Mouse (Mus musculus) forebrain, embryonic 11.5 days (tissue): ENCODE measurements around the gene Gbe1. TPM values are rescaled to one million over a fixed set of nuclear protein-coding genes. Genes with fewer than 3 reads are reported as not detected.
A peak's percentile ranks its signal among the peaks of the same experiment; 100 is the strongest.

Experiments
- ATAC-seq: fragments of 200-750 bp; cut with Nextera tagmentation; replicated peaks from 2 replicates; pipeline ENCODE4 v1.8.0; 2017; ENCODE audit warnings: moderate TSS enrichment; ENCODE audit not compliant: low FRiP score
- DNase-seq: peaks from one replicate; pipeline ENCODE4 v3.0.0-alpha.2; 2017; ENCODE audit warnings: low spot score
- H3K27ac ChIP-seq: fragments of 300-500 bp; sonication (generic); 2 replicates; pipeline ENCODE4 v1.5.1; 2014; ENCODE audit warnings: low read depth, low read length
- H3K27me3 ChIP-seq: fragments of 300-500 bp; sonication (generic); 2 replicates; pipeline ENCODE4 v1.6.1; 2014; ENCODE audit warnings: mild to moderate bottlenecking, low read length, mixed read lengths; ENCODE audit not compliant: control insufficient read depth, insufficient read depth
- H3K36me3 ChIP-seq: fragments of 300-500 bp; sonication (generic); 2 replicates; pipeline ENCODE4 v1.6.1; 2014; ENCODE audit warnings: mild to moderate bottlenecking, low read length, moderate library complexity, mixed read lengths; ENCODE audit not compliant: control insufficient read depth, insufficient read depth
- H3K4me1 ChIP-seq: fragments of 300-500 bp; sonication (generic); replicated peaks from 2 replicates; pipeline ENCODE4 v1.6.1; 2014; ENCODE audit warnings: low read length, mixed read lengths; ENCODE audit not compliant: control insufficient read depth, insufficient read depth
- H3K4me2 ChIP-seq: fragments of 300-500 bp; sonication (generic); 2 replicates; pipeline ENCODE4 v1.6.1; 2014; ENCODE audit warnings: low read depth, mild to moderate bottlenecking, low read length, moderate library complexity, mixed read lengths; ENCODE audit not compliant: severe bottlenecking
- H3K4me3 ChIP-seq: fragments of 300-500 bp; sonication (generic); 2 replicates; pipeline ENCODE4 v1.5.1; 2014; ENCODE audit warnings: low read depth, low read length
- H3K9ac ChIP-seq: fragments of 300-500 bp; sonication (generic); 2 replicates; pipeline ENCODE4 v1.6.1; 2014; ENCODE audit warnings: low read length
- H3K9me3 ChIP-seq: fragments of 300-500 bp; sonication (generic); 2 replicates; pipeline ENCODE4 v1.6.1; 2016; ENCODE audit warnings: low read length, mixed read lengths; ENCODE audit not compliant: control insufficient read depth
- WGBS: fragments of 180-500 bp; shearing (Covaris S2); extraction: QIAGEN DNeasy Blood & Tissue Kit; methylation state at CpG from one replicate; pipeline ENCODE4 v1.1.7; 2014; 5-methylcytosine and 5-hydroxymethylcytosine counted together
- polyA plus RNA-seq: library from polyadenylated mRNA; unstranded; fragments of >200 nt; fragmentation: Nextera tagmentation; extraction: Ambion mirVana; gene quantifications from 2 replicates; pipeline ENCODE4 v1.2.1, GENCODE M21; 2014

The Gbe1 gene
- polyA plus RNA-seq, 1 experiment from 2014 or later = 26.3 TPM

DNA sequence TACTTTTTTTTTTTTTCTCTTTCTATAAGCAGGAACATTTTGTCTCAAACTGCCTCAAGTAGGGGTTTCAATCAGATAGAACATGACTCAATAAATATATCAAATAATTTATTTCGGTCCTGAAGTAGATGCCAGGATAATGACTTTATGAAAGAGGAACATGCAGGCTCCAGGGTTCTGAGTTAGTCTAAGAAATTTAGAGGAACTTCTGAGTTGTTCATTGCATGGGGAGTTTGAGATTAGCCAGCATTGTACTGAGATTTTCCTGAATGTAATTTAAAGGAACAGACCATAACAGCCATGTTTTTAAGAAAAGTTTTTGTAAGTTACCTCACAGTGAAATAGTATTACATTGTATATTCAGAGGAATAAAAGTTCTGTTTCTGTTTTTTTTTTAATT lies 71.7 kb downstream of the Gbe1 start:
- no peaks in the 10 kb centered on the region for H3K4me1 ChIP-seq
- no peaks in the 10 kb centered on the region for H3K9me3 ChIP-seq
- H3K27me3 ChIP-seq = no peaks in the 10 kb centered on the region
- no peak overlapping the region for H3K4me3 ChIP-seq
- ATAC-seq = no peak
- H3K9ac ChIP-seq = no peak overlapping the region
- no peak for DNase-seq
- H3K27ac ChIP-seq = no peak overlapping the region
- H3K36me3 ChIP-seq = no peaks in the 10 kb centered on the region
- H3K4me2 ChIP-seq = no peak overlapping the region
- 88% methylated on average over 1 of the region's 1 CpGs for WGBS

DNA sequence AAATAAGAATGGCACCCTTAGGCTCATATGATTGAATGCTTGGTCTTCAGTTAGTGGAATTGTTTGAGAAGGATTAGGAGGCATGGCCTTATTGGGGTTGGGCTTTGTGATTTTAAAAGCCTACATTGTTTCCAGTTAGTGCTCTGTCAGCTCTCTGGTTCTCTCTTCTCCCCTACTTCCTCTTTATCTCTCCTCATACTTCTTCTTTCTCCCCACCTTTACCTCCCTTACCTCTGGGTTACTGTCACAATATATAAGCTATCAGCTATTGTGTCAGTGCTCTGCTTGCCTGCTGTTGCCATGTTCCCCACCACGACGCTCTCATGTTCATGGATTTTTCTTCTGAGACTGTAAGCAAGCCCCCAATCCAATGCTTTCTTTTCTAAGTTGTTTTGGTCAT lies 73.6 kb downstream of the Gbe1 start:
- Histone ChIP-seq H3K27ac (no peak overlapping the region), H3K4me1 (no peaks in the 10 kb centered on the region), H3K9me3 (no peaks in the 10 kb centered on the region), H3K27me3 (no peaks in the 10 kb centered on the region), H3K4me3 (no peak overlapping the region), H3K36me3 (no peaks in the 10 kb centered on the region), H3K4me2 (no peak overlapping the region), H3K9ac (no peak overlapping the region)
- ATAC-seq (no peak), DNase-seq (no peak)
- 92% methylated on average over 2 of the region's 2 CpGs for WGBS

DNA sequence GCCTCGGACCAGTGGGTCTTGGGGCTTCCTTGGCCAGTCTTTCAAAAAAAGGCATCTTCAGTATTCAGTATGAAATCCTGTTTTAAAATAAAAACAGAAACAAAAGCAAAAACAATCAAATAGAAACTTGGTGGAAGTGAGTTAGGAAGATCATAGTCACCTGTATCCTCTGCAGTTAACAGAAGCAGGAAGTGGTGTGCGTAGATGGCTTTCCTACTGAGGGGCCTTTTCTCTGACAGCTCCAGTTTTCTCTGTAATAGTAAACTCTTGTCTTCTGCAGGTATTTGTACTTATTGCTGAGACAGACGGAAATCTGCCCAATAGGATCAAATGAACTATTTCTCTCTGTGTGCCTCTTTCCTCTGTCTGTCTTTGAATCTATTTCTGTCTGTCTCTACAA lies 81.5 kb downstream of the Gbe1 start:
- H3K9me3 ChIP-seq = no peaks in the 10 kb centered on the region
- H3K4me3 ChIP-seq = no peak overlapping the region
- no peak for DNase-seq
- no peak overlapping the region for H3K9ac ChIP-seq
- no peak overlapping the region for H3K27ac ChIP-seq
- ATAC-seq = no peak
- WGBS = 92% methylated on average over 3 of the region's 3 CpGs
- no peaks in the 10 kb centered on the region for H3K4me1 ChIP-seq
- H3K4me2 ChIP-seq = no peak overlapping the region
- no peaks in the 10 kb centered on the region for H3K27me3 ChIP-seq
- no peaks in the 10 kb centered on the region for H3K36me3 ChIP-seq

DNA sequence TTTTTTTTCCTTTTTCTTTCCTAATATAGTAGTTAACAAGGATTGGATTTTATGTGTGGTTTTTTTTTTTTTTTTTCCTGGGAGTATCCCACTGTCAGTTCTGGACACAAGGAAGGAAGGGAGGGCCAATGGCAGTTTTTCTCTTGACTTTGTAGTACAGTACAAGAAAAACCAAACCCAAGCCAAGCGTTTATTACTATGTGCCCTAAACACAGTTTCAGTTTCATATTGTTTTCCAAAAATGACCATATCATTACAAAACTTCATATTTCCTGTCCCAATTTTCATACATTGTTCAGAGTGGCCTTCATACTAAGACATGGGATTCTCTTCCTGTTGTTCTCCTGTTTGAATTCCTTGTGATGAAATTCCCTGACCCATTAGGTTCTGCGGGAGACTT lies 94.0 kb downstream of the Gbe1 start:
- Histone ChIP-seq H3K27me3 (no peaks in the 10 kb centered on the region), H3K9ac (no peak overlapping the region), H3K4me3 (no peak overlapping the region), H3K4me2 (no peak overlapping the region), H3K36me3 (no peaks in the 10 kb centered on the region), H3K9me3 (no peaks in the 10 kb centered on the region), H3K27ac (no peak overlapping the region), H3K4me1 (no peaks in the 10 kb centered on the region)
- DNase-seq (no peak), ATAC-seq (no peak)
- WGBS = 93% methylated on average over 2 of the region's 2 CpGs

DNA sequence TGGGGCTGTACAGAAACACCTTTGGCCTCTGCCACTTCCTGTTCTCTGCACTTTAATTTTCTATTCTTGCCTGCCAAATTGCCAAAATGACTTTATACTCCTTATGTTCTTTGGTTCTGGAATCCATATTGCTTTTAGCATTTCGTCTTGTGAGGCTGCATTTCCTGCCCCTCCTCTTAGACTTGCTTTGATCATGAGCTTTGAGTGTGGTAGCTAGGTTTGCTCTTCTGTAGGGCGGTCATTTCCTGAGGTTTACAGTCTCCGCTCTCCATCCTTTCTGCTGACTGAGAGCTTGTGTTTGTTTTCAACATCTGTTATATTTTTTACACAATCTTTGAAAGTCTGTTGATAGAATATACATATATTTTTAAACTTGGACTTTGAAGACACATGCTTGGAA lies 107.3 kb downstream of the Gbe1 start:
- Histone ChIP-seq H3K27ac (no peak overlapping the region), H3K4me2 (no peak overlapping the region), H3K36me3 (no peaks in the 10 kb centered on the region), H3K9ac (no peak overlapping the region), H3K4me1 (no peaks in the 10 kb centered on the region), H3K4me3 (no peak overlapping the region), H3K9me3 (no peaks in the 10 kb centered on the region), H3K27me3 (no peaks in the 10 kb centered on the region)
- no peak for ATAC-seq
- no peak for DNase-seq
- 92% methylated on average over 3 of the region's 3 CpGs for WGBS

DNA sequence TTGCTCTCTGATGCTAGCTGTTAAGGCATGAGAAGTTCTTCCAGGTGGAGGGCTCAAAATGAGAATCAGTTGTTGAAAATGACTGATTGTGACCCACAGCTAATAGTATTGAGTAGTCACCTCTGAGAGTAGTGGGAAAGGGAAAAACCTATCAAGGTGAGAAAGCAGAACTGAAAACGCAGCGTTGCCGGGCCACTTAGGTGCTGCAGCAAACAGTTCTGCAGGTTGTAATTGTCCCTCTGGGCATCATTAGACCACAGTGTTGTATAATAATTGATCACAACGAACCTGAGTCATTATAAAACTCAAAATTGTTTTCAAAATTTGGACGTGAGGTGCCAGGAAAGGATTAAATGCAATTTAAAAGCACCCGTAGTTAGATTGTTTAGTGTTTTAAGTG lies 135.8 kb downstream of the Gbe1 start:
- H3K4me1 ChIP-seq = no peaks in the 10 kb centered on the region
- no peak overlapping the region for H3K4me3 ChIP-seq
- no peak overlapping the region for H3K27ac ChIP-seq
- H3K9ac ChIP-seq = no peak overlapping the region
- H3K9me3 ChIP-seq = no peaks in the 10 kb centered on the region
- H3K27me3 ChIP-seq = no peaks in the 10 kb centered on the region
- no peaks in the 10 kb centered on the region for H3K36me3 ChIP-seq
- DNase-seq (no peak), ATAC-seq (no peak)
- 76% methylated on average over 6 of the region's 6 CpGs for WGBS
- no peak overlapping the region for H3K4me2 ChIP-seq

DNA sequence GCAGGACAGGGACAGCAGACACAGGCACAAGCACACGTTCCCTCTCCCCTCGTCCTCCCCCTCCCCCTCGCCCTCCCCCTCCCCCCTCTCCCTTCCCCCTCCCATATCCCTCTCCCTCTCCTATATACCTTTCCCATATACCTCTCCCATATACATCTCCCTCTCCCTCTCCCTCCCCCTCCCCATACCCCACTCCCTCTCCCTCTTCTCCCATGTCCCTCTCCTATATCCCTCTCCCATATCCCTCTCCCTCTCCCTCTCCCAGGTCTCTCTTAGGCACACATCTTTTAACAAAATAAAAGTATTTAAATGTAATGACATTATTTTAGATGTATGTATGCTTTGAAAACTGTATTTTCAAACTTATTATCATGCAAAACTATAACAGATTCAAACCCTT lies 161.8 kb downstream of the Gbe1 start:
- Histone ChIP-seq H3K4me1 (no peaks in the 10 kb centered on the region), H3K27ac (no peak overlapping the region), H3K9ac (no peak overlapping the region), H3K36me3 (no peaks in the 10 kb centered on the region), H3K9me3 (no peaks in the 10 kb centered on the region), H3K27me3 (no peaks in the 10 kb centered on the region), H3K4me3 (no peak overlapping the region), H3K4me2 (no peak overlapping the region)
- DNase-seq (no peak), ATAC-seq (0 out of 2 replicates have a peak, but pooled peaks have one; percentile 46)
- WGBS = 49% methylated on average over 2 of the region's 3 CpGs

DNA sequence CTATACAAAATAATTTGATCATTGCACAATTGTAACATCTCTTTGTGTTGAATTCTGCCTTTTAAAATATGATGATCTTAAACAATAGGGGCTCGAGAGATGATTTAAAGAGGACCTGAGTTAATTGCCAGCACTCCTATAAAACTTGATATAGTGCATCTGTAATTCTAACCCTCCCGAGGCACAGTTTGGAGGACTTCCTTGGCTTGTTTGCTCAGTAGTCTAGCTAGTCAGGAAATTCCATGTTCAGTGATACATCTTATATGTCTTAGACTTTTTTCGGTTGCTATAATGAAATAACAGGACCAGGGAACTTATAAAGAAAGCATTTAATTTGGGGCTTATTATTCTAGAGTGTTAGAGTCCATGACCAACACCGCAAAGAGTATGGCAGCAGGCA lies 162.4 kb downstream of the Gbe1 start:
- Histone ChIP-seq H3K9me3 (no peaks in the 10 kb centered on the region), H3K27ac (no peak overlapping the region), H3K9ac (no peak overlapping the region), H3K27me3 (no peaks in the 10 kb centered on the region), H3K4me1 (no peaks in the 10 kb centered on the region), H3K4me2 (no peak overlapping the region), H3K4me3 (no peak overlapping the region), H3K36me3 (no peaks in the 10 kb centered on the region)
- WGBS = 90% methylated on average over 4 of the region's 4 CpGs
- ATAC-seq (no peak), DNase-seq (no peak)

DNA sequence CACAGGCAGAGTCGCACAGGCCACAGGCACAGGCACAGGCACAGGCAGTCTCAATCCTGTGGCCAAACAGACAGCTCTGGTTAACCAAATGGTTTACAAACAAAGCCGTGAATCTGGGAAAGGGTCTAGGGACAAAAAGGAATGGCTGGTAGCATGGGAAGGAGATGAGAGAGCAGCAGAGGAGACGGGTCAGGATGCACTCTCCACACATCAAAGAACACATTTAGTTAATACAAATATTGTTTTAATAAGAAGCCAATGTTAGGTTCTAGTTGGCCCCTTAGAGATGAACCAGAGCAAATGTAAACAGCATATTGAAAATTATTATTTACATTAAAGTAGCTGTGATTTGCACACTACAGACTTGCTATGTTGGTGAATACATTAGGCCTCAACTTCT lies 166.7 kb downstream of the Gbe1 start:
- no peak overlapping the region for H3K4me3 ChIP-seq
- no peak overlapping the region for H3K9ac ChIP-seq
- H3K27me3 ChIP-seq = no peaks in the 10 kb centered on the region
- H3K4me2 ChIP-seq = no peak overlapping the region
- DNase-seq (no peak), ATAC-seq (no peak)
- no peaks in the 10 kb centered on the region for H3K36me3 ChIP-seq
- H3K9me3 ChIP-seq = no peaks in the 10 kb centered on the region
- no peak overlapping the region for H3K27ac ChIP-seq
- WGBS = 91% methylated on average over 3 of the region's 3 CpGs
- no peaks in the 10 kb centered on the region for H3K4me1 ChIP-seq
